Mouse (Mus musculus) C2C12 (cell line): Measurements from ENCODE around the gene Usp1.

Source experiments
- CTCF ChIP-seq: IDR thresholded peaks from one replicate; pipeline ENCODE4 v1.5.1; 2011; ENCODE audit not compliant: control insufficient read depth, insufficient read depth, insufficient read length
- MAX ChIP-seq: IDR thresholded peaks from one replicate; pipeline ENCODE4 v1.6.1; 2011; ENCODE audit warnings: mild to moderate bottlenecking, control low read depth
- MYOD1 ChIP-seq: IDR thresholded peaks from one replicate; pipeline ENCODE4 v1.6.1; 2011; ENCODE audit warnings: low read depth; ENCODE audit not compliant: control insufficient read depth, insufficient read length
- MYOG ChIP-seq: IDR thresholded peaks from one replicate; pipeline ENCODE4 v1.6.1; 2011; ENCODE audit not compliant: control insufficient read depth, insufficient read length; ENCODE audit errors: extremely low read depth
- USF1 ChIP-seq: IDR thresholded peaks from one replicate; pipeline ENCODE4 v1.6.1; 2011; ENCODE audit warnings: low read depth, mild to moderate bottlenecking, control low read depth, moderate library complexity

GRCm38 (mm10) chr4:98922643-98923567 lies 705 bp upstream of the Usp1 start:
- TF ChIP-seq CTCF: no peak
- no peak for TF ChIP-seq MAX
- no peak for TF ChIP-seq MYOD1
- peak; percentile 16 for TF ChIP-seq USF1
- TF ChIP-seq MYOG: no peak
